Mouse (Mus musculus): Measurements from ENCODE around the gene Klrb1b. TPM values are rescaled to one million over a fixed set of nuclear protein-coding genes. Genes with fewer than 3 reads are reported as not detected.
A peak's percentile ranks its signal among the peaks of the same experiment; 100 is the strongest.
"Not testable (repeated sequence)": the region's sequence is repeated elsewhere in the genome, so short reads cannot be mapped to it uniquely, and the experiment has no call there.

Klrb1b gene
- polyA plus RNA-seq, 1 experiment from 2014 or later: not detected

- Histone ChIP-seq H3K4me3 (replicated peaks) (no peak overlapping the region), H3K9me3 (no peaks in the 10 kb centered on the region), H3K9ac (replicated peaks) (no peak overlapping the region), H3K4me2 (no peak overlapping the region), H3K27ac (no peak overlapping the region), H3K36me3 (no peaks in the 10 kb centered on the region), H3K4me1 (replicated peaks) (0 out of 2 replicates have a peak, but pooled peaks cover 3% of the 10 kb centered on the region), H3K27me3 (no peaks in the 10 kb centered on the region)
- 90% methylated on average over 3 of the region's 3 CpGs for WGBS
- ATAC-seq (ENCODE audit: insufficient number of reproducible peaks, insufficient read depth, low FRiP score, low TSS enrichment, low read depth): no peak
These were observed 650 bp upstream of the Klrb1b start for GRCm38 (mm10) chr6:128826781-128827180.

GRCm38 (mm10) chr6:128818083-128818802 is 7.9 kb downstream of the Klrb1b start:
- Histone ChIP-seq H3K9me3 (no peaks in the 10 kb centered on the region), H3K4me1 (replicated peaks) (no peaks in the 10 kb centered on the region), H3K36me3 (no peaks in the 10 kb centered on the region), H3K27me3 (no peaks in the 10 kb centered on the region), H3K27ac (no peak overlapping the region), H3K4me2 (no peak overlapping the region), H3K4me3 (replicated peaks) (no peak overlapping the region), H3K9ac (replicated peaks) (no peak overlapping the region)
- 76% methylated on average over 4 of the region's 4 CpGs for WGBS
- ATAC-seq (ENCODE audit: insufficient number of reproducible peaks, insufficient read depth, low FRiP score, low TSS enrichment, low read depth): no peak

- no peak overlapping the region for H3K4me3 ChIP-seq (replicated peaks)
- ATAC-seq (ENCODE audit: insufficient number of reproducible peaks, insufficient read depth, low FRiP score, low TSS enrichment, low read depth): no peak
- H3K36me3 ChIP-seq: no peaks in the 10 kb centered on the region
- H3K9ac ChIP-seq (replicated peaks): no peak overlapping the region
- 93% methylated on average over 5 of the region's 5 CpGs for WGBS
- no peaks in the 10 kb centered on the region for H3K4me1 ChIP-seq (replicated peaks)
- H3K27ac ChIP-seq: no peak overlapping the region
- no peaks in the 10 kb centered on the region for H3K27me3 ChIP-seq
- no peak overlapping the region for H3K4me2 ChIP-seq
- H3K9me3 ChIP-seq: peaks cover 3% of the 10 kb centered on the region; the same call in 1 of the 2 replicates
These were observed 17.6 kb downstream of the Klrb1b start for GRCm38 (mm10) chr6:128808532-128808931.

- no peak overlapping the region for H3K27ac ChIP-seq
- no peak overlapping the region for H3K4me3 ChIP-seq (replicated peaks)
- no peak overlapping the region for H3K9ac ChIP-seq (replicated peaks)
- WGBS: 72% methylated on average over 3 of the region's 3 CpGs
- ATAC-seq (ENCODE audit: insufficient number of reproducible peaks, insufficient read depth, low FRiP score, low TSS enrichment, low read depth): no peak
- no peaks in the 10 kb centered on the region for H3K36me3 ChIP-seq
- H3K27me3 ChIP-seq: no peaks in the 10 kb centered on the region
- H3K4me2 ChIP-seq: no peak overlapping the region
- H3K4me1 ChIP-seq (replicated peaks): no peaks in the 10 kb centered on the region
- H3K9me3 ChIP-seq: peaks cover 3% of the 10 kb centered on the region; the same call in 1 of the 2 replicates
These were observed 19.1 kb downstream of the Klrb1b start for GRCm38 (mm10) chr6:128807021-128807420.

GRCm38 (mm10) chr6:128804823-128805640 is 21.1 kb downstream of the Klrb1b start:
- not testable (repeated sequence) for H3K4me2 ChIP-seq; H3K9ac ChIP-seq (replicated peaks); H3K4me1 ChIP-seq (replicated peaks); H3K27me3 ChIP-seq; ATAC-seq (ENCODE audit: insufficient number of reproducible peaks, insufficient read depth, low FRiP score, low TSS enrichment, low read depth); H3K9me3 ChIP-seq; H3K4me3 ChIP-seq (replicated peaks); H3K36me3 ChIP-seq; H3K27ac ChIP-seq
- 72% methylated on average over 7 of the region's 7 CpGs for WGBS

- 8% methylated on average over 26 of the region's 26 CpGs for WGBS
- peaks cover 2% of the 10 kb centered on the region for H3K4me1 ChIP-seq (replicated peaks)
- H3K9me3 ChIP-seq: peaks cover 3% of the 10 kb centered on the region; the same call in 1 of the 2 replicates
- H3K27me3 ChIP-seq: no peaks in the 10 kb centered on the region
- H3K4me2 ChIP-seq: peak overlapping the region; percentile 57
- H3K4me3 ChIP-seq (replicated peaks): peak overlapping the region; percentile 47
- no peak overlapping the region for H3K9ac ChIP-seq (replicated peaks)
- peak; percentile 94 for ATAC-seq (ENCODE audit: insufficient number of reproducible peaks, insufficient read depth, low FRiP score, low TSS enrichment, low read depth)
- H3K27ac ChIP-seq: no peak overlapping the region; the same call in 1 of the 2 replicates
- H3K36me3 ChIP-seq: no peaks in the 10 kb centered on the region
These were observed 22.9 kb downstream of the Klrb1b start for GRCm38 (mm10) chr6:128802999-128803857.

GRCm38 (mm10) chr6:128802557-128802956 is 23.6 kb downstream of the Klrb1b start:
- WGBS: 13% methylated on average over 10 of the region's 10 CpGs
- peak overlapping the region; percentile 47 for H3K4me3 ChIP-seq (replicated peaks)
- peak overlapping the region; percentile 45 for H3K9ac ChIP-seq (replicated peaks)
- no peaks in the 10 kb centered on the region for H3K9me3 ChIP-seq
- peaks cover 8% of the 10 kb centered on the region for H3K4me1 ChIP-seq (replicated peaks)
- peak overlapping the region; percentile 82 for H3K27ac ChIP-seq
- H3K27me3 ChIP-seq: no peaks in the 10 kb centered on the region
- peak; percentile 40; the same call in 1 of the 2 replicates for ATAC-seq (ENCODE audit: insufficient number of reproducible peaks, insufficient read depth, low FRiP score, low TSS enrichment, low read depth)
- H3K4me2 ChIP-seq: peak overlapping the region; percentile 57
- H3K36me3 ChIP-seq: no peaks in the 10 kb centered on the region

GRCm38 (mm10) chr6:128800696-128801095 is 25.4 kb downstream of the Klrb1b start:
- H3K4me1 ChIP-seq (replicated peaks); H3K27ac ChIP-seq; H3K4me2 ChIP-seq; H3K9ac ChIP-seq (replicated peaks); H3K36me3 ChIP-seq; H3K27me3 ChIP-seq; H3K9me3 ChIP-seq; H3K4me3 ChIP-seq (replicated peaks); ATAC-seq (ENCODE audit: insufficient number of reproducible peaks, insufficient read depth, low FRiP score, low TSS enrichment, low read depth): not testable (repeated sequence)
- 84% methylated on average over 5 of the region's 5 CpGs for WGBS

- Histone ChIP-seq H3K4me3 (replicated peaks) (peak overlapping the region; percentile 59), H3K4me1 (replicated peaks) (peaks cover 10% of the 10 kb centered on the region), H3K4me2 (peak overlapping the region; percentile 50), H3K9me3 (no peaks in the 10 kb centered on the region), H3K36me3 (no peaks in the 10 kb centered on the region), H3K9ac (replicated peaks) (no peak overlapping the region; the same call in 1 of the 2 replicates), H3K27me3 (no peaks in the 10 kb centered on the region), H3K27ac (peak overlapping the region; percentile 23; the same call in 1 of the 2 replicates)
- ATAC-seq (ENCODE audit: insufficient number of reproducible peaks, insufficient read depth, low FRiP score, low TSS enrichment, low read depth): no peak
- 23% methylated on average over 7 of the region's 7 CpGs for WGBS
These were observed 26.2 kb downstream of the Klrb1b start for GRCm38 (mm10) chr6:128799896-128800270.

GRCm38 (mm10) chr6:128799144-128799895 is 26.8 kb downstream of the Klrb1b start:
- Histone ChIP-seq H3K9ac (replicated peaks) (peak overlapping the region; percentile 57), H3K4me3 (replicated peaks) (peak overlapping the region; percentile 59), H3K27ac (peak overlapping the region; percentile 83), H3K4me2 (peak overlapping the region; percentile 63)
- not testable (repeated sequence) for H3K9me3 ChIP-seq; H3K4me1 ChIP-seq (replicated peaks); H3K36me3 ChIP-seq; H3K27me3 ChIP-seq
- ATAC-seq (ENCODE audit: insufficient number of reproducible peaks, insufficient read depth, low FRiP score, low TSS enrichment, low read depth): peak; percentile 56
- WGBS: under 1% methylated on average over 49 of the region's 49 CpGs

Measured in limb, embryonic 12.5 days (tissue).